Mouse (Mus musculus): ENCODE measurements around the gene Dnajb14. TPM values are rescaled to one million over a fixed set of nuclear protein-coding genes. Genes with fewer than 3 reads are reported as not detected.

Dnajb14 gene
- polyA plus RNA-seq, 1 experiment from 2014 or later, result 9.0 TPM

Other genes with a start within 250 kb of the Dnajb14 start
- 0.55 and 0.85 TPM in 2 replicates for gene Ddit4l, start 246.1 kb upstream of the Dnajb14 start, polyA plus RNA-seq (2014; fragmentation: Nextera tagmentation; extraction: Ambion mirVana)
- not detected in 2 replicates for gene Gm21962, start 196.2 kb upstream of the Dnajb14 start, polyA plus RNA-seq (2014; fragmentation: Nextera tagmentation; extraction: Ambion mirVana)
- 2,121 and 2,201 TPM in 2 replicates for gene H2afz, start 3.2 kb upstream of the Dnajb14 start, polyA plus RNA-seq (2014; fragmentation: Nextera tagmentation; extraction: Ambion mirVana)
- gene Lamtor3, start 50.8 kb downstream of the Dnajb14 start, polyA plus RNA-seq (2014; fragmentation: Nextera tagmentation; extraction: Ambion mirVana), result 100 and 105 TPM in 2 replicates
- 35.5 and 36.2 TPM in 2 replicates for gene Dapp1, start 113.9 kb downstream of the Dnajb14 start, polyA plus RNA-seq (2014; fragmentation: Nextera tagmentation; extraction: Ambion mirVana)
- gene 1110002E22Rik, start 197.4 kb downstream of the Dnajb14 start, polyA plus RNA-seq (2014; fragmentation: Nextera tagmentation; extraction: Ambion mirVana), result 0.05 and 0.09 TPM in 2 replicates
- gene Gm5105, start 199.7 kb downstream of the Dnajb14 start, polyA plus RNA-seq (2014; fragmentation: Nextera tagmentation; extraction: Ambion mirVana), result not detected in 2 replicates

Measured in liver, embryonic 11.5 days (tissue).